Mouse (Mus musculus): ENCODE results near the gene Fam118a.
A peak's percentile ranks its signal among the peaks of the same experiment; 100 is the strongest.
"Not testable (repeated sequence)": the region's sequence is repeated elsewhere in the genome, so short reads cannot be mapped to it uniquely, and the experiment has no call there.

Gene Fam118a

GRCm38 (mm10) chr15:85028648-85029047, at the start of gene Fam118a:
Gene Fam118a, plus strand, starts transcription at chr15:85028948.
- not testable (repeated sequence) for DNase-seq (ENCODE audit: low read depth, low spot score)

- DNase-seq (ENCODE audit: low read depth, low spot score): no peak
Observed at GRCm38 (mm10) chr15:84981609-84982313, 47.0 kb upstream of the Fam118a start.

- DNase-seq (ENCODE audit: low read depth, low spot score): no peak
Observed at GRCm38 (mm10) chr15:84982888-84983287, 45.9 kb upstream of the Fam118a start.

- DNase-seq (ENCODE audit: low read depth, low spot score): no peak
Observed at GRCm38 (mm10) chr15:84983721-84984120, 45.0 kb upstream of the Fam118a start.

GRCm38 (mm10) chr15:84985516-84986160, 43.1 kb upstream of the Fam118a start:
- no peak for DNase-seq (ENCODE audit: low read depth, low spot score)

GRCm38 (mm10) chr15:84986171-84987019, 42.4 kb upstream of the Fam118a start:
- no peak for DNase-seq (ENCODE audit: low read depth, low spot score)

GRCm38 (mm10) chr15:84987020-84987815, 41.5 kb upstream of the Fam118a start:
- no peak for DNase-seq (ENCODE audit: low read depth, low spot score)

- DNase-seq (ENCODE audit: low read depth, low spot score): peak; percentile 82
Observed at GRCm38 (mm10) chr15:84987874-84988825, 40.6 kb upstream of the Fam118a start, which contains the start of gene 5031439G07Rik. Gene 5031439G07Rik, minus strand, starts transcription at chr15:84988551.

GRCm38 (mm10) chr15:84989098-84989497, 39.6 kb upstream of the Fam118a start:
- no peak for DNase-seq (ENCODE audit: low read depth, low spot score)

GRCm38 (mm10) chr15:84989771-84990170, 39.0 kb upstream of the Fam118a start:
- no peak for DNase-seq (ENCODE audit: low read depth, low spot score)

- DNase-seq (ENCODE audit: low read depth, low spot score): no peak
Observed at GRCm38 (mm10) chr15:84994498-84994897, 34.2 kb upstream of the Fam118a start.

GRCm38 (mm10) chr15:84995041-84995440, 33.7 kb upstream of the Fam118a start:
- no peak for DNase-seq (ENCODE audit: low read depth, low spot score)

GRCm38 (mm10) chr15:84995967-84996366, 32.8 kb upstream of the Fam118a start:
- no peak for DNase-seq (ENCODE audit: low read depth, low spot score)

GRCm38 (mm10) chr15:84997768-84998454, 30.8 kb upstream of the Fam118a start:
- DNase-seq (ENCODE audit: low read depth, low spot score): no peak

- no peak for DNase-seq (ENCODE audit: low read depth, low spot score)
Observed at GRCm38 (mm10) chr15:84999911-85000310, 28.8 kb upstream of the Fam118a start.

- no peak for DNase-seq (ENCODE audit: low read depth, low spot score)
Observed at GRCm38 (mm10) chr15:85000984-85001982, 27.5 kb upstream of the Fam118a start.

- no peak for DNase-seq (ENCODE audit: low read depth, low spot score)
Observed at GRCm38 (mm10) chr15:85009666-85010065, 19.1 kb upstream of the Fam118a start.

GRCm38 (mm10) chr15:85011895-85012661, 16.7 kb upstream of the Fam118a start:
- no peak for DNase-seq (ENCODE audit: low read depth, low spot score)

Data from brain, embryonic 18.5 days (tissue).